Mouse (Mus musculus): ENCODE measurements around the gene Odf2. TPM values are rescaled to one million over a fixed set of nuclear protein-coding genes. Genes with fewer than 3 reads are reported as not detected.

Gene Odf2
- polyA plus RNA-seq (2015; fragmentation: Nextera tagmentation; extraction: Ambion mirVana) = 65.6 and 68.1 TPM in 2 replicates

DNA sequence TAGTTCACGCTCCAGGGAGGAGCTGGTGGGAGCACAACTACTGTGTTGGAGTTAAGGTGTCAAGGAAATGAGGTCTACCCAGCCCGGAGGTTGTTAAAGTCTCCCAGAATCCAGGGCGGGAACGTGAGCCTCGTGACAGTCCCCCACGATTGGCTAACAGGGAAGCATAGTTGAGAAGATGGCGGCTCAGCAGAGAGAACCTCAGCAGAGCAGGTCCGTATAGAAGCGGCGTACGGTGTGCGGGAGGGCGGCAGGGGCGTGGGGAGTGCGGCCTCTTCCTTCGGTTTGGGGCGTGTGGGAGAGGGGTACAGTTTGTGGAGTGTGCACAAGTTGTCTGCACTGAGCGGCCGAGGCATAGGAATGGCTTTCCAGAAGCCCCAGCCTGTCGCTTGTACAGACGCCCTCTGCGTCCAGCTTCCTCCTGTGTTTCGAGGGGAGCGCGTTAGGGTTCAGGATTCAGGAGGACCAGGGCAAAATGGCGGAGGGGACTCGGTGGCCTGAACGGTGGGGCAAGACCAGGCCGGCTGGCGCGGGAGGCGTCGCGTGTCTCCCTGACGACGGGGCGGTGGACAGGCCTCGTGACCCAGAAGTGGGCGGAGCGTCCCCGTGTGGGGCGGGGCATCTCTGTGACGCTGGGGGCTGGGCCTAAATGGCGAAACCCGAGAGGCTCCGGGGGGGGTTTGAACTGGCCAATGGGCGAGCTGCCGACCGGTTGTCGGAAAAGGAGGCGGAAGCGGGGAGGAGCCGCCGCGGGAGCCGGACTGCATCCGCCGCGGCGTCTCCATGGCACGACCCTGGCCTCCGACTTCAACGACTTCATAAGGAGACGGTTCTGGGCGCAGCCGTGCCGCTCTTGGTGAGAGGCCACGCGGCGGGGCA is at the start of gene Odf2:
Gene Odf2 (plus strand): TSS at position 156 of the 879 bp plus-strand sequence.
- ATAC-seq (ENCODE audit: low read depth) = peak; percentile 89
- Histone ChIP-seq H3K36me3 (peaks cover 30% of the 10 kb centered on the region), H3K27ac (replicated peaks) (peak within 1 kb of the TSS; percentile 90), H3K9me3 (no peaks in the 10 kb centered on the region), H3K9ac (peak within 1 kb of the TSS; percentile 95), H3K4me1 (replicated peaks) (peaks cover 19% of the 10 kb centered on the region), H3K4me3 (peak within 1 kb of the TSS; percentile 98), H3K27me3 (no peaks in the 10 kb centered on the region), H3K4me2 (peak within 1 kb of the TSS; percentile 93)
- WGBS = 2% methylated on average over 70 of the region's 70 CpGs

- H3K27me3 ChIP-seq = peaks cover 5% of the 10 kb centered on the region; the same call in 1 of the 2 replicates
- 10% methylated on average over 4 of the region's 4 CpGs for WGBS
- ATAC-seq (ENCODE audit: low read depth) = peak; percentile 57
- H3K4me1 ChIP-seq (replicated peaks) = peaks cover 85% of the 10 kb centered on the region
- H3K36me3 ChIP-seq = peaks cover 31% of the 10 kb centered on the region
- peak overlapping the region; percentile 86 for H3K27ac ChIP-seq (replicated peaks)
- H3K4me2 ChIP-seq = no peak overlapping the region
- H3K9ac ChIP-seq = peak overlapping the region; percentile 23; the same call in 1 of the 2 replicates
- H3K4me3 ChIP-seq = no peak overlapping the region
- no peaks in the 10 kb centered on the region for H3K9me3 ChIP-seq
Observed at GRCm38 (mm10) chr2:29839460-29839859, 49.6 kb upstream of the Odf2 start.

- ATAC-seq (ENCODE audit: low read depth) = 0 out of 2 replicates have a peak, but pooled peaks have one; percentile 25
- H3K9me3 ChIP-seq = no peaks in the 10 kb centered on the region
- H3K4me3 ChIP-seq = peak overlapping the region; percentile 79
- 18% methylated on average over 9 of the region's 9 CpGs for WGBS
- peak overlapping the region; percentile 63 for H3K4me2 ChIP-seq
- H3K4me1 ChIP-seq (replicated peaks) = peaks cover 91% of the 10 kb centered on the region
- H3K36me3 ChIP-seq = peaks cover 18% of the 10 kb centered on the region; the same call in 1 of the 2 replicates
- H3K9ac ChIP-seq = peak overlapping the region; percentile 96; the same call in 1 of the 2 replicates
- peaks cover 8% of the 10 kb centered on the region; the same call in 1 of the 2 replicates for H3K27me3 ChIP-seq
- H3K27ac ChIP-seq (replicated peaks) = peak overlapping the region; percentile 95
Observed at GRCm38 (mm10) chr2:29843231-29844105, 45.6 kb upstream of the Odf2 start.

- peak overlapping the region; percentile 79 for H3K4me3 ChIP-seq
- ATAC-seq (ENCODE audit: low read depth) = no peak
- peak overlapping the region; percentile 63 for H3K4me2 ChIP-seq
- H3K4me1 ChIP-seq (replicated peaks) = peaks cover 91% of the 10 kb centered on the region
- H3K36me3 ChIP-seq = peaks cover 18% of the 10 kb centered on the region; the same call in 1 of the 2 replicates
- 22% methylated on average over 2 of the region's 2 CpGs for WGBS
- peaks cover 8% of the 10 kb centered on the region; the same call in 1 of the 2 replicates for H3K27me3 ChIP-seq
- peak overlapping the region; percentile 96 for H3K9ac ChIP-seq
- peak overlapping the region; percentile 95 for H3K27ac ChIP-seq (replicated peaks)
- no peaks in the 10 kb centered on the region for H3K9me3 ChIP-seq
Observed at GRCm38 (mm10) chr2:29844115-29844514, 44.9 kb upstream of the Odf2 start.

DNA sequence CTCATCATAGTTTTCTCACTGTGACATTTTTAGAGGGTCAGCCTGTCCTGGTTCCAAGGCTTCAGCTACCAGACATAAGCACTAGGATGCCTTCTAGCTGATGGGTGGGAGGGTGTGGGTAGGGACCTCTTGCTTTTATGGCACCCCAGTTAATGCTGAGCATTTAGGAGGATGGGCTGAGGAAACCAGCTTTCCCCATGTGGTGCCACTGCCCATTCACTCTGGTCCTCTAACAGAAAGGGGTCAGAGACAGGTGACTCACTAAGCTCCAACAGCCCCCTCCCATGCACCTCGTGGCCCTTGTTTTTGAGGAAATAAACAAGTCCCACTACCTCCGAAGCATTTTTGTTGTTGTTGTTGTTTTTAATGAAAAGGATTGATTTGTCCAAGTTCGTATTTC is 44.4 kb upstream of the Odf2 start:
- Histone ChIP-seq H3K9ac (peak overlapping the region; percentile 96), H3K36me3 (peaks cover 18% of the 10 kb centered on the region; the same call in 1 of the 2 replicates), H3K4me2 (peak overlapping the region; percentile 63), H3K4me3 (peak overlapping the region; percentile 79), H3K27me3 (peaks cover 8% of the 10 kb centered on the region; the same call in 1 of the 2 replicates), H3K9me3 (no peaks in the 10 kb centered on the region), H3K27ac (replicated peaks) (peak overlapping the region; percentile 95), H3K4me1 (replicated peaks) (peaks cover 91% of the 10 kb centered on the region)
- no peak for ATAC-seq (ENCODE audit: low read depth)
- WGBS = 4% methylated on average over 3 of the region's 3 CpGs

DNA sequence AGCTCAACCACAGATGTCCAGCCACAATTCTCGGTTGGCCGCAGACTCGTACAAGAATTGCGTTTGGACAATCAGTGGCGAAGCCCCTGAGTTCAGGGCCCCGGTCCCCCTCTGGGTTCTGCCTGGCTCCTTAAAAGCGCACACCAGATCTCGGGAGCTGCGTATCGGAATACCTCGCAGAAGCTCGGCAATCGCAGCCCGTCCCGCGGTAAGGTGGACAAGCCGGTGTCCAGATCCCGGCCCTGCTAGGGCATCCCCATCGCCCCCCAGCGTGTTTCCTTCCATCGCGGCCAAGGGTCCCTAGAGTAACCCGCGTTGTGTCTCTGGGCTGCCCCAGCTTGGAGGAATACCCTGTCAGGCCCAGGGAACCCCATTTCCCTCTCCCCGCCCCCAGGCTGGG is 43.4 kb upstream of the Odf2 start:
- H3K4me1 ChIP-seq (replicated peaks) = peaks cover 91% of the 10 kb centered on the region
- peak; percentile 37; the same call in 1 of the 2 replicates for ATAC-seq (ENCODE audit: low read depth)

GRCm38 (mm10) chr2:29846061-29846853 is 42.8 kb upstream of the Odf2 start:
- peak overlapping the region; percentile 79 for H3K4me3 ChIP-seq
- peak overlapping the region; percentile 63 for H3K4me2 ChIP-seq
- peak overlapping the region; percentile 95 for H3K27ac ChIP-seq (replicated peaks)
- H3K4me1 ChIP-seq (replicated peaks) = peaks cover 87% of the 10 kb centered on the region
- no peaks in the 10 kb centered on the region for H3K9me3 ChIP-seq
- peak overlapping the region; percentile 96 for H3K9ac ChIP-seq
- ATAC-seq (ENCODE audit: low read depth) = peak; percentile 59
- H3K36me3 ChIP-seq = peaks cover 18% of the 10 kb centered on the region; the same call in 1 of the 2 replicates
- WGBS = 5% methylated on average over 47 of the region's 47 CpGs
- H3K27me3 ChIP-seq = peaks cover 8% of the 10 kb centered on the region; the same call in 1 of the 2 replicates

More for the DNA sequence above, 43.4 kb upstream of the Odf2 start:
- H3K27ac ChIP-seq (replicated peaks) = peak overlapping the region; percentile 95
- peak overlapping the region; percentile 96 for H3K9ac ChIP-seq
- under 1% methylated on average over 25 of the region's 25 CpGs for WGBS
- peaks cover 8% of the 10 kb centered on the region; the same call in 1 of the 2 replicates for H3K27me3 ChIP-seq
- H3K4me2 ChIP-seq = peak overlapping the region; percentile 63
- peak overlapping the region; percentile 79 for H3K4me3 ChIP-seq
- H3K9me3 ChIP-seq = no peaks in the 10 kb centered on the region
- peaks cover 18% of the 10 kb centered on the region; the same call in 1 of the 2 replicates for H3K36me3 ChIP-seq

GRCm38 (mm10) chr2:29846911-29847310 is 42.1 kb upstream of the Odf2 start:
- ATAC-seq (ENCODE audit: low read depth) = peak; percentile 10
- H3K9ac ChIP-seq = peak overlapping the region; percentile 96
- H3K27me3 ChIP-seq = peaks cover 8% of the 10 kb centered on the region; the same call in 1 of the 2 replicates
- peaks cover 12% of the 10 kb centered on the region; the same call in 1 of the 2 replicates for H3K36me3 ChIP-seq
- peak overlapping the region; percentile 79 for H3K4me3 ChIP-seq
- 25% methylated on average over 3 of the region's 3 CpGs for WGBS
- peak overlapping the region; percentile 95 for H3K27ac ChIP-seq (replicated peaks)
- peaks cover 85% of the 10 kb centered on the region for H3K4me1 ChIP-seq (replicated peaks)
- peak overlapping the region; percentile 63 for H3K4me2 ChIP-seq
- H3K9me3 ChIP-seq = no peaks in the 10 kb centered on the region

- Histone ChIP-seq H3K9me3 (no peaks in the 10 kb centered on the region), H3K27ac (replicated peaks) (peak overlapping the region; percentile 65), H3K4me3 (no peak overlapping the region), H3K4me2 (no peak overlapping the region), H3K4me1 (replicated peaks) (peaks cover 80% of the 10 kb centered on the region), H3K9ac (0 out of 2 replicates have a peak overlapping the region, but pooled peaks have one; percentile 41), H3K27me3 (peaks cover 7% of the 10 kb centered on the region; the same call in 1 of the 2 replicates), H3K36me3 (no peaks in the 10 kb centered on the region)
- WGBS = 37% methylated on average over 8 of the region's 8 CpGs
- no peak for ATAC-seq (ENCODE audit: low read depth)
Observed at GRCm38 (mm10) chr2:29849041-29849440, 40.0 kb upstream of the Odf2 start.

- 0 out of 2 replicates have a peak overlapping the region, but pooled peaks have one; percentile 12 for H3K9ac ChIP-seq
- 0 out of 2 replicates have a peak overlapping the region, but pooled peaks have one; percentile 11 for H3K4me2 ChIP-seq
- ATAC-seq (ENCODE audit: low read depth) = no peak
- H3K36me3 ChIP-seq = no peaks in the 10 kb centered on the region
- H3K4me3 ChIP-seq = no peak overlapping the region
- H3K27me3 ChIP-seq = no peaks in the 10 kb centered on the region
- H3K4me1 ChIP-seq (replicated peaks) = peaks cover 75% of the 10 kb centered on the region
- no peaks in the 10 kb centered on the region for H3K9me3 ChIP-seq
- 18% methylated on average over 5 of the region's 5 CpGs for WGBS
- H3K27ac ChIP-seq (replicated peaks) = peak overlapping the region; percentile 65
Observed at GRCm38 (mm10) chr2:29849841-29850480, 39.1 kb upstream of the Odf2 start.
